14 mouse cellular contexts compared by ENCODE assay signal in the genomic region with DNA sequence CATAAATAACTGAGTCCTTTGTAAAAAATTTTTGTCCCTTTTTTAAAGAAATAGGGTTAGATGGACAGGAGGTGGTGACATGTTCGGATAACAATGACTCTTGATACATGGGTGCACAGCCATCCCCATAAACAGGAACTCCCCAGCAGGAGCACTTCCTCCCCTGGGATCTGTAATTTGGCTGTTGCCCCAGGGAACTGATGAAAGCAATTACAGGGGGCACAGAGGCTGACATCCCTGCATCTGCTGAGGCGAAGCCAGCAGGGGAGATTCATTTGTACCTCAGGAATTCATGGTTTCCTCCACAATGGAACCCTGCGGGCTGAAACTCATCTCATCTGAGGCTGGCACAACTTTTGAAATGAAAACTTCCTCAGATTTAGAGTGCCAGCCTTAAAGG.
A peak's percentile ranks its signal among the peaks of the same experiment; 100 is the strongest.
DNase-seq lines count a peak whose midpoint lies in the region; ATAC-seq and TF ChIP-seq lines count a peak whose summit lies in the region.
"Had no signal": no experiment of that assay in that cellular context is flagged by ENCODE, and none has a peak within 500 bp of the region (broad histone marks: within the 10 kb centered on the region; RNA-seq: fewer than 3 reads in every experiment).

No protein-coding gene starts in this region.

- H3K27me3 ChIP-seq in Patski: no peaks in the 10 kb centered on the region
- H3K27me3 ChIP-seq in embryonic facial prominence, embryonic 14.5 days (replicated peaks; ENCODE audit: control insufficient read depth, insufficient read depth, low read length): no peaks in the 10 kb centered on the region
- no peaks in the 10 kb centered on the region for H3K27me3 ChIP-seq in midbrain, embryonic 16.5 days (ENCODE audit: control insufficient read depth, insufficient read depth, low read depth, low read length)

- no peak for TF ChIP-seq CTCF in gastrocnemius, adult 2 months (IDR thresholded peaks at IDR 0.05)
- no peak for TF ChIP-seq CTCF in Patski (IDR thresholded peaks at IDR 0.05)

- peak; percentile 29 for DNase-seq in gastrocnemius, adult 2 months
- no peak for DNase-seq in gastrocnemius, postnatal 10 days
- peak; percentile 54 for DNase-seq in Patski (ENCODE audit: low read depth, low spot score)
- DNase-seq in embryonic facial prominence, embryonic 14.5 days (ENCODE audit: low spot score): peak; percentile 24
- peak; percentile 62 for DNase-seq in kidney, adult 9 months
- no peak for DNase-seq in urinary bladder, postnatal 36 days (ENCODE audit: low spot score in 2 of 2)
- DNase-seq in lung, postnatal 25 days (ENCODE audit: low spot score): no peak
- DNase-seq: cerebellum, adult 18-20 months; layer of hippocampus, postnatal 36 days; lung, embryonic 14.5 days; thymus, postnatal 4 days had no signal

- no peaks in the 10 kb centered on the region for H3K36me3 ChIP-seq in embryonic facial prominence, embryonic 14.5 days (ENCODE audit: control insufficient read depth, insufficient read depth, low read length)
- H3K36me3 ChIP-seq in midbrain, embryonic 16.5 days (ENCODE audit: control insufficient read depth, insufficient read depth, low read length): no peaks in the 10 kb centered on the region

- H3K27ac ChIP-seq in gastrocnemius, adult 2 months: no peak overlapping the region
- H3K27ac ChIP-seq in embryonic facial prominence, embryonic 14.5 days (replicated peaks; ENCODE audit: low read depth, low read length): no peak overlapping the region
- H3K27ac ChIP-seq in midbrain, embryonic 16.5 days (ENCODE audit: low read length): no peak overlapping the region

- H3K4me2 ChIP-seq in embryonic facial prominence, embryonic 14.5 days (ENCODE audit: low read depth, low read length): no peak overlapping the region
- H3K4me2 ChIP-seq in midbrain, embryonic 16.5 days (ENCODE audit: low read length): no peak overlapping the region
- H3K4me2 ChIP-seq: lung, embryonic 14.5 days had no signal

- peak; percentile 86 for ATAC-seq in Patski
- no peak for ATAC-seq in embryonic facial prominence, embryonic 14.5 days (ENCODE audit: low read depth)
- no peak for ATAC-seq in midbrain, embryonic 16.5 days
- ATAC-seq: forebrain, embryonic 14.5 days; intestine, embryonic 16.5 days had no signal

- in situ Hi-C loops in Patski (cut with MboI; ENCODE audit: low pct_unique_long_range_greater_than_20kb): no loop called here

- peaks cover 8% of the 10 kb centered on the region for H3K4me1 ChIP-seq in embryonic facial prominence, embryonic 14.5 days (ENCODE audit: control insufficient read depth, insufficient read depth, low read length)
- no peaks in the 10 kb centered on the region for H3K4me1 ChIP-seq in midbrain, embryonic 16.5 days (ENCODE audit: control insufficient read depth, insufficient read depth, low read length)

- CTCF ChIA-PET in Patski (lab: Charles Lee): no interaction called here

- H3K4me3 ChIP-seq in gastrocnemius, adult 2 months: no peak overlapping the region
- no peak overlapping the region for H3K4me3 ChIP-seq in embryonic facial prominence, embryonic 14.5 days (ENCODE audit: low read depth, low read length)
- no peak overlapping the region for H3K4me3 ChIP-seq in midbrain, embryonic 16.5 days (ENCODE audit: low read depth, low read length)

- H3K9ac ChIP-seq in embryonic facial prominence, embryonic 14.5 days (ENCODE audit: low read depth, low read length): no peak overlapping the region
- H3K9ac ChIP-seq in midbrain, embryonic 16.5 days (ENCODE audit: low read depth, low read length): no peak overlapping the region
- H3K9ac ChIP-seq: lung, embryonic 14.5 days had no signal

- no peaks in the 10 kb centered on the region for H3K9me3 ChIP-seq in embryonic facial prominence, embryonic 14.5 days (ENCODE audit: control insufficient read depth, low read length)
- H3K9me3 ChIP-seq in midbrain, embryonic 16.5 days (replicated peaks; ENCODE audit: control insufficient read depth, low read length, poor library complexity, severe bottlenecking): no peaks in the 10 kb centered on the region

- WGBS in embryonic facial prominence, embryonic 14.5 days: 23% methylated on average over 3 of the region's 3 CpGs
- WGBS in midbrain, embryonic 16.5 days: 29% methylated on average over 3 of the region's 3 CpGs

- intact Hi-C loops in gastrocnemius, adult 2 months (cut with DNase I): no loop called here

- POLR2A ChIA-PET in Patski (lab: Charles Lee): no interaction called here

Comparison
In these comparisons a context has a peak if more than half of its experiments do, and no peak if none do; other contexts are left out.
1. DNase-seq: peak in gastrocnemius, adult 2 months (single experiment), Patski (single experiment), embryonic facial prominence, embryonic 14.5 days (single experiment) and kidney, adult 9 months (single experiment); none in gastrocnemius, postnatal 10 days (single experiment), urinary bladder, postnatal 36 days (0 of 2) and lung, postnatal 25 days (single experiment).